Mouse (Mus musculus): Measurements from ENCODE around the gene Lipf. TPM values are rescaled to one million over a fixed set of nuclear protein-coding genes. Genes with fewer than 3 reads are reported as not detected.

Gene Lipf
- polyA plus RNA-seq, 1 experiment from 2014 or later: 0.19 TPM

Other genes starting within 250 kb of the Lipf start
- gene Lipo2, start 209.8 kb upstream of the Lipf start, polyA plus RNA-seq (2014; fragmentation: Nextera tagmentation; extraction: Ambion mirVana): 0.66 and 0.70 TPM in 2 replicates
- gene Lipo3, start 199.2 kb upstream of the Lipf start, polyA plus RNA-seq (2014; fragmentation: Nextera tagmentation; extraction: Ambion mirVana): 15.9 and 17.0 TPM in 2 replicates
- gene Lipo1, start 173.7 kb upstream of the Lipf start, polyA plus RNA-seq (2014; fragmentation: Nextera tagmentation; extraction: Ambion mirVana): not detected in 2 replicates
- not detected in 2 replicates for gene Lipk, start 47.1 kb downstream of the Lipf start, polyA plus RNA-seq (2014; fragmentation: Nextera tagmentation; extraction: Ambion mirVana)
- not detected in 2 replicates for gene Lipn, start 106.2 kb downstream of the Lipf start, polyA plus RNA-seq (2014; fragmentation: Nextera tagmentation; extraction: Ambion mirVana)
- gene Lipm, start 139.7 kb downstream of the Lipf start, polyA plus RNA-seq (2014; fragmentation: Nextera tagmentation; extraction: Ambion mirVana): not detected in 2 replicates
- gene Ankrd22, start 204.9 kb downstream of the Lipf start, polyA plus RNA-seq (2014; fragmentation: Nextera tagmentation; extraction: Ambion mirVana): not detected in 2 replicates
- gene Stambpl1, start 231.0 kb downstream of the Lipf start, polyA plus RNA-seq (2014; fragmentation: Nextera tagmentation; extraction: Ambion mirVana): 6.5 and 7.5 TPM in 2 replicates